In genomic region chr17:10488873-10489272, GRCm38 (mm10) we compare ENCODE assay signal across 10 mouse cellular contexts.
"Had no signal": no experiment of that assay in that cellular context is flagged by ENCODE, and none has a peak within 500 bp of the region (broad histone marks: within the 10 kb centered on the region; RNA-seq: fewer than 3 reads in every experiment).

No protein-coding gene starts in this region.

- DNase-seq: kidney, adult 2 months; kidney, postnatal 14 days; layer of hippocampus, postnatal 36 days; lung, postnatal 4 days; thymus, postnatal 4 days had no signal

- H3K36me3 ChIP-seq: kidney, embryonic 15.5 days; limb, embryonic 15.5 days; liver, embryonic 12.5 days; midbrain, embryonic 13.5 days had no signal

- H3K27ac ChIP-seq: limb, embryonic 15.5 days; liver, embryonic 12.5 days; midbrain, embryonic 13.5 days; stomach, postnatal 0 days had no signal

- H3K4me3 ChIP-seq: kidney, embryonic 15.5 days; limb, embryonic 15.5 days; liver, embryonic 12.5 days; midbrain, embryonic 13.5 days had no signal

- H3K27me3 ChIP-seq: kidney, embryonic 15.5 days; limb, embryonic 15.5 days; liver, embryonic 12.5 days had no signal

- H3K4me1 ChIP-seq: liver, embryonic 12.5 days had no signal

- H3K9me3 ChIP-seq: kidney, embryonic 15.5 days; limb, embryonic 15.5 days; liver, embryonic 12.5 days; midbrain, embryonic 13.5 days had no signal
